Mouse (Mus musculus): ENCODE data around the gene Dis3l.

GRCm38 (mm10) chr9:64259906-64260305, 81.2 kb downstream of the Dis3l start:
- TF ChIP-seq CTCF (IDR thresholded peaks at IDR 0.05; ENCODE audit: control insufficient read depth, insufficient read depth, insufficient replicate concordance, low read depth, low read length), result no peak
- TF ChIP-seq POLR2A (IDR thresholded peaks at IDR 0.05; ENCODE audit: control insufficient read depth, low read depth, low read length), result no peak
